Mouse (Mus musculus): ENCODE results near the gene Rpp25. TPM values are rescaled to one million over a fixed set of nuclear protein-coding genes. Genes with fewer than 3 reads are reported as not detected.

Gene Rpp25
- 0.14 TPM for polyA plus RNA-seq (2014; fragmentation: Illumina TruSeq; extraction: RNeasy Lipid Tissue Mini Kit (QIAGEN cat#74804); ENCODE audit: low read depth, low replicate concordance)

GRCm38 (mm10) chr9:57503622-57504380 is at the start of gene Rpp25:
TSS of gene Rpp25 (plus strand) at chr9:57504026.

GRCm38 (mm10) chr9:57467896-57468549 is 35.8 kb upstream of the Rpp25 start, which contains the start of gene Scamp5:
TSS of gene Scamp5 (minus strand) at chr9:57468060.

GRCm38 (mm10) chr9:57521056-57521911 is 17.5 kb downstream of the Rpp25 start, which contains the start of gene Cox5a:
TSS of gene Cox5a (plus strand) at chr9:57521274.

GRCm38 (mm10) chr9:57537044-57537727 is 33.4 kb downstream of the Rpp25 start, which contains the start of gene Fam219b:
TSS of gene Fam219b (plus strand) at chr9:57537528.

GRCm38 (mm10) chr9:57552139-57552887 is 48.5 kb downstream of the Rpp25 start, which contains the start of gene Mpi:
TSS of gene Mpi (minus strand) at chr9:57552763.

Other genes starting within 250 kb of the Rpp25 start
- gene 1700017B05Rik, start 241.4 kb upstream of the Rpp25 start, polyA plus RNA-seq (2014; fragmentation: Illumina TruSeq; extraction: RNeasy Lipid Tissue Mini Kit (QIAGEN cat#74804); ENCODE audit: low read depth, low replicate concordance): 5.3 TPM
- 5.7 TPM for gene Ppcdc, start 63.9 kb upstream of the Rpp25 start, polyA plus RNA-seq (2014; fragmentation: Illumina TruSeq; extraction: RNeasy Lipid Tissue Mini Kit (QIAGEN cat#74804); ENCODE audit: low read depth, low replicate concordance)
- gene Scamp5, start 36.0 kb upstream of the Rpp25 start, polyA plus RNA-seq (2014; fragmentation: Illumina TruSeq; extraction: RNeasy Lipid Tissue Mini Kit (QIAGEN cat#74804); ENCODE audit: low read depth, low replicate concordance): 1.2 TPM
- gene Cox5a, start 17.2 kb downstream of the Rpp25 start, polyA plus RNA-seq (2014; fragmentation: Illumina TruSeq; extraction: RNeasy Lipid Tissue Mini Kit (QIAGEN cat#74804); ENCODE audit: low read depth, low replicate concordance): 491 TPM
- gene Fam219b, start 33.5 kb downstream of the Rpp25 start, polyA plus RNA-seq (2014; fragmentation: Illumina TruSeq; extraction: RNeasy Lipid Tissue Mini Kit (QIAGEN cat#74804); ENCODE audit: low read depth, low replicate concordance): 3.2 TPM
- gene Mpi, start 48.7 kb downstream of the Rpp25 start, polyA plus RNA-seq (2014; fragmentation: Illumina TruSeq; extraction: RNeasy Lipid Tissue Mini Kit (QIAGEN cat#74804); ENCODE audit: low read depth, low replicate concordance): 102 TPM
- 26.7 TPM for gene Scamp2, start 56.9 kb downstream of the Rpp25 start, polyA plus RNA-seq (2014; fragmentation: Illumina TruSeq; extraction: RNeasy Lipid Tissue Mini Kit (QIAGEN cat#74804); ENCODE audit: low read depth, low replicate concordance)
- gene Ulk3, start 85.4 kb downstream of the Rpp25 start, polyA plus RNA-seq (2014; fragmentation: Illumina TruSeq; extraction: RNeasy Lipid Tissue Mini Kit (QIAGEN cat#74804); ENCODE audit: low read depth, low replicate concordance): 1.7 TPM
- not detected for gene Cplx3, start 102.3 kb downstream of the Rpp25 start, polyA plus RNA-seq (2014; fragmentation: Illumina TruSeq; extraction: RNeasy Lipid Tissue Mini Kit (QIAGEN cat#74804); ENCODE audit: low read depth, low replicate concordance)
- not detected for gene Lman1l, start 116.7 kb downstream of the Rpp25 start, polyA plus RNA-seq (2014; fragmentation: Illumina TruSeq; extraction: RNeasy Lipid Tissue Mini Kit (QIAGEN cat#74804); ENCODE audit: low read depth, low replicate concordance)
- gene Csk, start 149.6 kb downstream of the Rpp25 start, polyA plus RNA-seq (2014; fragmentation: Illumina TruSeq; extraction: RNeasy Lipid Tissue Mini Kit (QIAGEN cat#74804); ENCODE audit: low read depth, low replicate concordance): 1.2 TPM
- gene Cyp1a2, start 179.7 kb downstream of the Rpp25 start, polyA plus RNA-seq (2014; fragmentation: Illumina TruSeq; extraction: RNeasy Lipid Tissue Mini Kit (QIAGEN cat#74804); ENCODE audit: low read depth, low replicate concordance): 0.10 TPM
- gene Cyp1a1, start 183.9 kb downstream of the Rpp25 start, polyA plus RNA-seq (2014; fragmentation: Illumina TruSeq; extraction: RNeasy Lipid Tissue Mini Kit (QIAGEN cat#74804); ENCODE audit: low read depth, low replicate concordance): not detected
- gene Edc3, start 204.5 kb downstream of the Rpp25 start, polyA plus RNA-seq (2014; fragmentation: Illumina TruSeq; extraction: RNeasy Lipid Tissue Mini Kit (QIAGEN cat#74804); ENCODE audit: low read depth, low replicate concordance): 3.5 TPM

Data from testis, adult 10 weeks (tissue).